Mouse (Mus musculus) cerebellum, adult 9-11 months (tissue): ENCODE measurements around the gene Tmem144.

Experiments used
- DNase-seq: peaks from one replicate; pipeline ENCODE4 v3.0.0; 2022

Tmem144 gene

GRCm38 (mm10) chr3:79858221-79858620 lies 5.6 kb upstream of the Tmem144 start:
- no peak for DNase-seq

GRCm38 (mm10) chr3:79857780-79858179 lies 5.2 kb upstream of the Tmem144 start:
- DNase-seq, result no peak

DNA sequence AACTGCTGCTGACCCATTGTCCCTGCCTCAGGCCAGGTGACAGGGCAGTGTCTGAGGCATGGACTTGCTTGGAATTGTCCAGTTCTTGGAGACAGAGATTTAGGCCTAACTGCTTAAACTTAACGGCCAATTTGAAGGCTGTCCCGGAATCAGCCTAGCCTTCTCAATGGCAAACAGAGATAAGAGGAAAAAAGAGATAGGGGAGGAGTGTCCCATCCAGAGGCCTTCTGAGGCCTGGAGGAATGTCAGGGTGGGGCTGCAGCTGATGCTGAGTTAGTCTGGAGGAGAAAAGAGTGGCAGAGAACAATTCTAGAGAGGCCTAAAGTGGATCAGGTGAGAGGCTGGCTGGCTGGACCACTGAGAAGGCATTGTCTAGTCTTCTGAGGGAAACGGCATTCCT lies 465 bp downstream of the Tmem144 start:
- DNase-seq, result no peak

DNA sequence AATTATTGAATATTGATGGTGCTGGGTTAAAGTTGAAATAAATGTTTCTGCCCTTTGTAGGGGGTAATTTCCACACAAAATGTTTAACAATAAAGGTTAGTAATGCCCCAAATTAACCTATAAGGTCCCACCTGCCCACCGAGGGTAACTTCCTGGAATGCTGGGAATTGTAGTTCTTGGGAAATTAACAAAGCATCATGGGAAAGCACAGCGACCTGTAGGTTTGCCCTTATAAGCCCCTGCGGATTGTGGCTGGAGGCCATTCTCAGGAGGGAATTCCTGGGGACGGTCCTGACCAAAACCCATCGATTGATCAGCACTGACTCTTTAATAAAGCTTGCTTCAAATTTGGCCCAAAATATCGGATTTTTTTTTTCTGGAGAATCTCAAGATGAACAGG lies 1.9 kb downstream of the Tmem144 start:
- no peak for DNase-seq

DNA sequence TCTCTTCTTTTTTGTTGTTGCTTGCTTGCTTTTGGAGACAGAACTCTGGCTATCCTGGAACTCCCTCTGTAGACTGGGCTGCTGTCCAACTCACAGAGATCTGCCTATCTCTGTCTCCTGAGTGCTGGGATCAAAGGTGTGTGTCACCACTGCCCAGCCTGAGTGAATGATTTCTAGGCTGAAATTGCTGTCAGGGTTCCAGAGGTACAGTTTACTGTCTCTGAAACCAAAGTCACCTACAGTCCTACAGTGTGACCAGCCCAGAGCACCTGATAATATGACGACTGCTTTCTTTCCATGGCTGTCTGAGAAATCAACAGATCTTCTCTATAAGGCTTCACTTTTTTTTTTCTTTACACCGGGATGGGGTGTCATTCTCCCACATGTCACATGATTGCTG lies 3.0 kb downstream of the Tmem144 start:
- no peak for DNase-seq

DNA sequence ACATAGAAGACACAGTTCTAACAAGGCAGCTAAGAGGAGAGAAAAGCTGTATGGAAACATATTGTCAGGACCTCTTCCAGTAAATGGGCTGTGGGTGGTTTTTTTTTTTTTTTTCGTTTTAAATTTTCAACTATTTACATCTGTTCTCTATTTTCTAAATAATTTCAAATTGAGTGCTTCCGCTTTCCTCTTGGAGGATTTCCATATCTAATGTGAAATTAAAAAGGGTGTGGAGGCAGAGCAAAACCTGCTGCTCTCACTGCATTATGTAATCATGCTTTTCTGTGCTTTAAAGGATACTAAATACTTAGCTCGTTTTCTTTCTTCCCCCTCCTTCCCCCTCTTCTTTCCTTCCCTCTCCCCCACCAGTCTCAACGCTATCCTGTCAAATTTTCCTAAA lies 3.7 kb downstream of the Tmem144 start:
- DNase-seq, result no peak

GRCm38 (mm10) chr3:79846633-79847032 lies 5.9 kb downstream of the Tmem144 start:
- no peak for DNase-seq

DNA sequence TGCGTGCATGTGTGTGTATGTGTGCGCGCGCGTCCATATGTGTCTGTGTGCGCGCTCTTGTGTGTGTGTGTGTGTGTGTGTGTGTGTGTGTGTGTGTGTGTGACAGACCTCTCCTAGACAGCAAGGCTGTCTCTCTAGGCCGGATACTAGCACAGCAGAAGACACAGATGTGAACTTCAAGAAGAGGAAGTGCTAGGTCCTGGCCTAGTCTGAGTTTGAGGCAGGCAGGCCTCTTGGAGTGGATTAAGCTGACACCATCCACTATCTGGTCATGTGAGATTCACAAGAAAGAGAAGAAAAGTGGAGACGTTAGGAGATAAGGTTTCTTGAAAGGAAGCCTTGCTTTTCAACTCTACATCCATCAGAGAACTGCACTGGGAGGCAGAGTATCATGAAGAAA lies 8.6 kb downstream of the Tmem144 start:
- no peak for DNase-seq

- peak; percentile 77 for DNase-seq
These were observed 10.0 kb downstream of the Tmem144 start for GRCm38 (mm10) chr3:79842616-79843016.

DNA sequence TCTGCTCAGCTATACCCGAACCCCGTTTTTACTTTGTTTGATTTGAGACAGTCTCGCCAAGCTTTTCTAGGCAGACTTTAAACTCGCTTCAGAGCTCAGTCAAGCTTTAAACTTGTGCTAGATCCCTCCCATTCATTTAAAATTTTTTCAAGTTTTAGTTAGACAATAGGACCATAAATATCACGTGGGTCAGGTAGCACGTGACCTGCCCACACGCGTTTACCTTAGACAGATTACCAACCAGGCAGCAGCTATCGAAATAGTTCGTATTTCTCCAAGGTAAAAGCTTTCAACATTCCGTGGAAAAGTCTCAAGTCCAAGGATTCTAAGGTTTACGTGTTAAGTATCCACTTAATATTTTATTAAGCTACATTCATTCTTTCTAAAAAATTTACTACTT lies 10.4 kb downstream of the Tmem144 start:
- no peak for DNase-seq

GRCm38 (mm10) chr3:79841475-79841874 lies 11.1 kb downstream of the Tmem144 start:
- no peak for DNase-seq

- DNase-seq, result no peak
These were observed 13.8 kb downstream of the Tmem144 start for GRCm38 (mm10) chr3:79838751-79839150.

DNA sequence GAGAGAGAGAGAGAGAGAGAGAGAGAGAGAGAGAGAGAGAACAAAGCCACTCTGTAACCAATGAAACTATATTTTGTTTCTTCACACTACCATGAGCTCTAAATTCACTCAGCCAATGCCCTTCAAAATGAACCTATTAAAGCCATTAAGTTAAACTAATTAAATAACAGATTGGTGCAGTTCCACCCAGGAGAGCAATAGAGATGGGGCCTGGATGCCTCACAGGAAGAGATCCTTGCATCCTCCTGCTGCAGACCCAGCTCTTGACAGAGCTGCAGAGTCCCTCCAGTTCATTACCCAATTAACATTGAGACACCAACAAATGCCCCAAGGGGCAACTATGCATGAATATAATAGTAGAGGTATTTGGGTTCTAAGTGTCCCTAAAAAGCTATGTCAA lies 23.3 kb downstream of the Tmem144 start:
- no peak for DNase-seq

GRCm38 (mm10) chr3:79825067-79825780 lies 27.3 kb downstream of the Tmem144 start:
- DNase-seq, result no peak

- peak; percentile 92 for DNase-seq
These were observed 29.4 kb downstream of the Tmem144 start for GRCm38 (mm10) chr3:79823176-79823575.

- DNase-seq, result peak; percentile 84
These were observed 31.4 kb downstream of the Tmem144 start for GRCm38 (mm10) chr3:79821131-79821530.

- peak; percentile 36 for DNase-seq
These were observed 34.2 kb downstream of the Tmem144 start for GRCm38 (mm10) chr3:79818202-79818995.

- DNase-seq, result no peak
These were observed 36.3 kb downstream of the Tmem144 start for GRCm38 (mm10) chr3:79816229-79816628.

DNA sequence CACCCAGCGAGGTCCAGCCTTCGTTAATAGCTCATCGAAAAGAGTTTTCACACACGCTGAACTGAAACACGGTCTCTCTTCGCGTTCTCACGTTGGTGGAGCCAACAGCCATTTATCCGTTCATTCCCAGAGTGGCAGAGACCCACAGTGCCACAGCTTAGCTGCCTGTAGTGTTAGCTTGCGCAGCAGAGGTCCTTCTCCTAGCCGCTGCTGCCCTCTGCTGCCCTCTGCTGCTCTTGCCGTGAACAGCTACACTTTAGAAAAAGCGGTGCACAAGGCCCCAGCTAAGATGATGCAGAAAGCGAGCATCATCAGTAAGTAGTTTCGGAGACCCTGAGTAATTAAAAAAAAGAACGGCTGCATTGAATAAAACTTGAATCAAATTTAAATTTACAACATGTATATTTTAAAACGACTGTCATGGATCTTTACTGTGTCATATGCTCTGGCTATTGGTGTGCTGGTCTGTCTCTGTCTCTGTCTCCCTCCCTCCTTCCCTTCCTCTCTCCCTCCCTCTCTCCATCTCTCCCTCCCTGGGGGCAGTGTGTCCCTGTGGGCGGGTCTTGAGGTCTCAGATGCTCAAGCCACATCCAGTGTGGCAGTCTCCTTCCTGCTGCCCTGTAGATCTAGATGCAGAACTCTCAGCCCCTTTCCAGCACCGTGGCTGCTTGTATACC lies 38.6 kb downstream of the Tmem144 start:
- DNase-seq, result peak; percentile 78

DNA sequence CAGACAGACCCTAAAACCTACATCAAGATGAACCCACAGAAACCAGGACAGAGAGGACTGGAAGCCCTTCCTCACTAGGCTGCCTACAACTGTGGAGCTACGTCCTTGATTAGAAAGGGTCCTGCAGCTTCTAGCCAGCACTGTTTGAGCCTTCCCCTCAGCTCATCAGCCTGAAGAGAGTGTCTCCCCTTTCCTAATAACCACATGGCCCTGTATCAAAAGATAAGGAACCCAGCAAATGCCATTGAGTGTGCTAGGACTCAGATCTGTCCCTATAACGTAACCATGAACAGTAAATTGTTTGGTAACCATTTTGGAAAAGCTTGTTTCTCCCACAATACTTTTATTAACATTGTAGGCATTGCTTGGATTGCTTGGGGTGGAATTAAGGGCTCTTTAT lies 40.5 kb downstream of the Tmem144 start:
- DNase-seq, result no peak

DNA sequence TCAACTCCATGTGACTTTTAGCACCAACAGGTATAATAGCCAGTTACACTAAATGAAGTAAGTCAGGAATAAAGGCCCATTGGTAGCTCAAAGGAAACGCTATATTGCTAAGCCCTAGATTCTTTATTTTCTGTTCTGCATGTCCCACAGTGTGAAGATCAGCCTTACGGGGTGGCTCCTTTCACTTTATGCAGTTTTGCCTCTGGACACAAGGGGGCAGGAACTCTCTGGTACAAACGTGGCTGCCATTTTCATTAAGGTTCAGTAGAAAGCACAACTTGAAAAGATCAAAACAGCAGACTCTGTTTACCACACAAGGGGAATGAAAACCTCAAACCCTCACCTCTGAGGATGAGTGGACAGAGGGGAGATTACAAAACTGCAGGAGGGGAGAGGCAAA lies 40.9 kb downstream of the Tmem144 start:
- DNase-seq, result no peak

DNA sequence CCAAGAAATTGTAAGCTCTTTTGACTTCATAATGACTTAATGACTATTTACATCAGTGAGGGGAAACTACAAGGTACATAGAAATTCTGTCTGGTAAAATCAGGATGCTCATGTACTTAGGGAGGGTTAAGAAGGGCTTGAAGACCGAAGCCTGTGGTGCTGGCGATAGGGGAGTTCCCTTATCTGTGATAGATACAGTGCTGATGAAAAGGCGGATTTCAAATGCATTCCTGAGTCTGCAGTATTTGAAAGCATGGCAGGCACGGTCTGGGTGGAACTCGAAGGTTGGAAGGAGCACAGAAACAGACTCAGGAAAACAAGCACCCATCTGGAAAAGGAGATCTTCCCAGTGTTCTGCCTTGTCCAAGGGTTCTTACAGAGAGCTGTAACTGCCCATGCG lies 42.0 kb downstream of the Tmem144 start:
- DNase-seq, result no peak

DNA sequence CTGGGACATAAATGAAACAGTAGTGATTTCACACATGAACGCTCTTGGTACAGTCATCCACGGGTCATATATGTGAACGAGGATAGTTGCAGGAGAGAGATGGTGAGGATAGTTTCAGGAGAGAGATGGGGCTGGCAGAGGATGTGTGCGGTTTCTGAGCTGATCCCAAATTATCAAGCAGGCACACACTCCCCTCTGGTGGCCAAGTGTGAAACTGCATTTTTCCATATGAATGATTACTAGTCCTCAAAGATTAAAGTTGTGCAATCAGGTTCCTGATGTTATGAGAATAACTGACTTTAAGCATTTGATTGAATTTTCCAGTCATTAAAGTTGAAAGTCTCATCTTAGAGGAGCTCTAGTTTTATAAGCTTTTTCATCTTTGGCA lies 43.4 kb downstream of the Tmem144 start:
- no peak for DNase-seq
